Mouse (Mus musculus) intestine, embryonic 16.5 days (tissue): ENCODE measurements around the gene Ppara. TPM values are rescaled to one million over a fixed set of nuclear protein-coding genes. Genes with fewer than 3 reads are reported as not detected.

Experiments used
- ATAC-seq: fragments of 200-750 bp; cut with Nextera tagmentation; 2 replicates; pipeline ENCODE4 v1.8.0; 2017; ENCODE audit warnings: moderate TSS enrichment, moderate library complexity
- H3K27ac ChIP-seq: fragments of 300-500 bp; sonication (generic); 2 replicates; pipeline ENCODE4 v1.5.1; 2014; ENCODE audit warnings: mild to moderate bottlenecking, low read length
- H3K27me3 ChIP-seq: fragments of 300-500 bp; sonication (generic); replicated peaks from 2 replicates; pipeline ENCODE4 v1.6.1; 2014; ENCODE audit warnings: low read length, control low read depth, mixed read lengths; ENCODE audit not compliant: control insufficient read depth, insufficient read depth
- H3K36me3 ChIP-seq: fragments of 300-500 bp; sonication (generic); 2 replicates; pipeline ENCODE4 v1.6.1; 2014; ENCODE audit warnings: low read length, control low read depth; ENCODE audit not compliant: control insufficient read depth, insufficient read depth
- H3K4me1 ChIP-seq: fragments of 300-500 bp; sonication (generic); 2 replicates; pipeline ENCODE4 v1.6.1; 2014; ENCODE audit warnings: low read length, control low read depth, mixed read lengths; ENCODE audit not compliant: control insufficient read depth, insufficient read depth
- H3K4me2 ChIP-seq: fragments of 300-500 bp; sonication (generic); 2 replicates; pipeline ENCODE4 v1.6.1; 2014; ENCODE audit warnings: low read depth, low read length, control low read depth
- H3K4me3 ChIP-seq: fragments of 300-500 bp; sonication (generic); 2 replicates; pipeline ENCODE4 v1.5.1; 2014; ENCODE audit warnings: mild to moderate bottlenecking, low read length
- H3K9ac ChIP-seq: fragments of 300-500 bp; sonication (generic); 2 replicates; pipeline ENCODE4 v1.6.1; 2014; ENCODE audit warnings: low read depth, low read length
- H3K9me3 ChIP-seq: fragments of 300-500 bp; sonication (generic); 2 replicates; pipeline ENCODE4 v1.6.1; 2016; ENCODE audit warnings: low read length, control low read depth; ENCODE audit not compliant: control insufficient read depth
- WGBS: fragments of 180-500 bp; shearing (Covaris S2); extraction: QIAGEN DNeasy Blood & Tissue Kit; methylation state at CpG from one replicate; pipeline ENCODE4 v1.1.7; 2014; 5-methylcytosine and 5-hydroxymethylcytosine counted together
- polyA plus RNA-seq: library from polyadenylated mRNA; unstranded; fragments of >200 nt; fragmentation: Nextera tagmentation; extraction: Ambion mirVana; gene quantifications from 2 replicates; pipeline ENCODE4 v1.2.1, GENCODE M21; 2015

Ppara gene
- polyA plus RNA-seq, 1 experiment from 2014 or later, result 31.0 TPM

- Histone ChIP-seq H3K4me1 (peaks cover 15% of the 10 kb centered on the region; the same call in 1 of the 2 replicates), H3K36me3 (no peaks in the 10 kb centered on the region), H3K9me3 (no peaks in the 10 kb centered on the region), H3K27me3 (peaks cover 18% of the 10 kb centered on the region; the same call in 1 of the 2 replicates), H3K9ac (no peak overlapping the region), H3K4me3 (no peak overlapping the region), H3K4me2 (no peak overlapping the region), H3K27ac (no peak overlapping the region)
- no peak for ATAC-seq
- WGBS, result 91% methylated on average over 2 of the region's 2 CpGs
Measured at GRCm38 (mm10) chr15:85733686-85734085, 1.1 kb upstream of the Ppara start.

- Histone ChIP-seq H3K4me3 (peak overlapping the region; percentile 75), H3K27ac (peak overlapping the region; percentile 70; the same call in 1 of the 2 replicates), H3K4me2 (peak overlapping the region; percentile 92), H3K4me1 (peaks cover 15% of the 10 kb centered on the region; the same call in 1 of the 2 replicates), H3K36me3 (no peaks in the 10 kb centered on the region), H3K9me3 (no peaks in the 10 kb centered on the region), H3K9ac (peak overlapping the region; percentile 77), H3K27me3 (peaks cover 18% of the 10 kb centered on the region; the same call in 1 of the 2 replicates)
- WGBS, result 40% methylated on average over 8 of the region's 8 CpGs
- ATAC-seq, result no peak
Measured at GRCm38 (mm10) chr15:85734148-85734547, 635 bp upstream of the Ppara start.

- H3K4me1 ChIP-seq, result peaks cover 15% of the 10 kb centered on the region; the same call in 1 of the 2 replicates
- no peaks in the 10 kb centered on the region for H3K9me3 ChIP-seq
- peak overlapping the region; percentile 70 for H3K27ac ChIP-seq
- H3K36me3 ChIP-seq, result no peaks in the 10 kb centered on the region
- H3K9ac ChIP-seq, result peak overlapping the region; percentile 77
- peaks cover 15% of the 10 kb centered on the region; the same call in 1 of the 2 replicates for H3K27me3 ChIP-seq
- peak; percentile 95 for ATAC-seq
- H3K4me3 ChIP-seq, result peak overlapping the region; percentile 75
- WGBS, result under 1% methylated on average over 78 of the region's 78 CpGs
- H3K4me2 ChIP-seq, result peak overlapping the region; percentile 92
Measured at GRCm38 (mm10) chr15:85735063-85735835, 466 bp downstream of the Ppara start.

- H3K9me3 ChIP-seq, result no peaks in the 10 kb centered on the region
- ATAC-seq, result peak; percentile 53
- no peaks in the 10 kb centered on the region for H3K36me3 ChIP-seq
- peak overlapping the region; percentile 75 for H3K4me3 ChIP-seq
- peak overlapping the region; percentile 92 for H3K4me2 ChIP-seq
- H3K27me3 ChIP-seq, result peaks cover 15% of the 10 kb centered on the region; the same call in 1 of the 2 replicates
- H3K27ac ChIP-seq, result peak overlapping the region; percentile 60
- H3K4me1 ChIP-seq, result peaks cover 15% of the 10 kb centered on the region; the same call in 1 of the 2 replicates
- H3K9ac ChIP-seq, result peak overlapping the region; percentile 77
- WGBS, result under 1% methylated on average over 25 of the region's 25 CpGs
Measured at GRCm38 (mm10) chr15:85735836-85736190, 1.0 kb downstream of the Ppara start.

GRCm38 (mm10) chr15:85736506-85736905, 1.7 kb downstream of the Ppara start:
- ATAC-seq, result no peak
- Histone ChIP-seq H3K27me3 (peaks cover 15% of the 10 kb centered on the region; the same call in 1 of the 2 replicates), H3K36me3 (no peaks in the 10 kb centered on the region), H3K4me3 (peak overlapping the region; percentile 75), H3K4me1 (peaks cover 15% of the 10 kb centered on the region; the same call in 1 of the 2 replicates), H3K9ac (peak overlapping the region; percentile 77), H3K4me2 (peak overlapping the region; percentile 92), H3K27ac (no peak overlapping the region), H3K9me3 (no peaks in the 10 kb centered on the region)
- 50% methylated on average over 10 of the region's 10 CpGs for WGBS

- Histone ChIP-seq H3K9ac (no peak overlapping the region), H3K9me3 (no peaks in the 10 kb centered on the region), H3K27ac (no peak overlapping the region), H3K36me3 (no peaks in the 10 kb centered on the region), H3K27me3 (peaks cover 15% of the 10 kb centered on the region; the same call in 1 of the 2 replicates), H3K4me3 (no peak overlapping the region), H3K4me1 (peaks cover 18% of the 10 kb centered on the region; the same call in 1 of the 2 replicates), H3K4me2 (no peak overlapping the region)
- no peak for ATAC-seq
- 81% methylated on average over 3 of the region's 3 CpGs for WGBS
Measured at GRCm38 (mm10) chr15:85738416-85738815, 3.6 kb downstream of the Ppara start.

GRCm38 (mm10) chr15:85738939-85739338, 4.2 kb downstream of the Ppara start:
- 78% methylated on average over 5 of the region's 5 CpGs for WGBS
- Histone ChIP-seq H3K27ac (no peak overlapping the region), H3K4me1 (peaks cover 18% of the 10 kb centered on the region; the same call in 1 of the 2 replicates), H3K36me3 (no peaks in the 10 kb centered on the region), H3K4me3 (no peak overlapping the region), H3K9ac (no peak overlapping the region), H3K27me3 (peaks cover 15% of the 10 kb centered on the region; the same call in 1 of the 2 replicates), H3K4me2 (no peak overlapping the region), H3K9me3 (no peaks in the 10 kb centered on the region)
- ATAC-seq, result no peak

GRCm38 (mm10) chr15:85742608-85743007, 7.8 kb downstream of the Ppara start:
- Histone ChIP-seq H3K27ac (no peak overlapping the region), H3K4me1 (peaks cover 5% of the 10 kb centered on the region), H3K9me3 (no peaks in the 10 kb centered on the region), H3K27me3 (no peaks in the 10 kb centered on the region), H3K4me2 (no peak overlapping the region), H3K4me3 (no peak overlapping the region), H3K36me3 (no peaks in the 10 kb centered on the region), H3K9ac (no peak overlapping the region)
- 71% methylated on average over 9 of the region's 9 CpGs for WGBS
- no peak for ATAC-seq

- H3K9me3 ChIP-seq, result no peaks in the 10 kb centered on the region
- peak overlapping the region; percentile 30; the same call in 1 of the 2 replicates for H3K9ac ChIP-seq
- no peaks in the 10 kb centered on the region for H3K36me3 ChIP-seq
- H3K4me2 ChIP-seq, result peak overlapping the region; percentile 33
- H3K27ac ChIP-seq, result peak overlapping the region; percentile 89
- no peaks in the 10 kb centered on the region for H3K27me3 ChIP-seq
- 64% methylated on average over 3 of the region's 3 CpGs for WGBS
- H3K4me1 ChIP-seq, result peaks cover 5% of the 10 kb centered on the region
- ATAC-seq, result peak; percentile 76
- no peak overlapping the region for H3K4me3 ChIP-seq
Measured at GRCm38 (mm10) chr15:85743946-85744345, 9.2 kb downstream of the Ppara start.
